Mouse (Mus musculus) neural tube, postnatal 0 days (tissue): ENCODE data around the gene Vav2. TPM values are rescaled to one million over a fixed set of nuclear protein-coding genes. Genes with fewer than 3 reads are reported as not detected.

Source experiments
- microRNA-seq: library from miRNA; unstranded; fragments of <30 nt; microRNA quantifications from one replicate; pipeline ENCODE4, GENCODE M21; 2016
- polyA plus RNA-seq: library from polyadenylated mRNA; unstranded; fragments of >200 nt; fragmentation: Nextera tagmentation; extraction: Ambion mirVana; gene quantifications from 2 replicates; pipeline ENCODE4 v1.2.1, GENCODE M21; 2015

The Vav2 gene
- polyA plus RNA-seq, result 11.5 and 12.6 TPM in 2 replicates

GRCm38 (mm10) chr2:27426855-27427457 is at the start of gene Vav2:
Gene Vav2 (minus strand): TSS chr2:27427033.

GRCm38 (mm10) chr2:27441767-27442707 is 15.2 kb upstream of the Vav2 start, which contains the start of gene Brd3os:
Gene Brd3os (plus strand): TSS chr2:27442324.

GRCm38 (mm10) chr2:27248211-27248610 is 178.6 kb downstream of the Vav2 start, which contains the start of gene Sardh:
Gene Sardh (minus strand): TSS chr2:27248337.

Small RNA genes lying within 50 kb of the gene (microRNA-seq; reads per million reads assigned to microRNA genes)
- not detected for gene Gm24049
- gene Mir7578, result not detected

Other genes with a start within 250 kb of the Vav2 start
- gene Sardh, start 178.7 kb downstream of the Vav2 start, polyA plus RNA-seq, result 9.7 and 10.4 TPM in 2 replicates
- 38.1 and 43.0 TPM in 2 replicates for gene Brd3os, start 15.3 kb upstream of the Vav2 start, polyA plus RNA-seq
- 82.7 and 91.6 TPM in 2 replicates for gene Brd3, start 80.6 kb upstream of the Vav2 start, polyA plus RNA-seq
- gene Wdr5, start 88.1 kb upstream of the Vav2 start, polyA plus RNA-seq, result 35.4 and 36.1 TPM in 2 replicates
- gene Rxra, start 249.4 kb upstream of the Vav2 start, polyA plus RNA-seq, result 3.7 and 4.4 TPM in 2 replicates